Mouse (Mus musculus): ENCODE measurements around the gene Tmem121.
"Not testable (repeated sequence)": the region's sequence is repeated elsewhere in the genome, so short reads cannot be mapped to it uniquely, and the experiment has no call there.

Tmem121 gene

GRCm38 (mm10) chr12:113187584-113188295 is 2.0 kb downstream of the Tmem121 start:
- DNase-seq (ENCODE audit: low spot score), result peak; percentile 70

DNA sequence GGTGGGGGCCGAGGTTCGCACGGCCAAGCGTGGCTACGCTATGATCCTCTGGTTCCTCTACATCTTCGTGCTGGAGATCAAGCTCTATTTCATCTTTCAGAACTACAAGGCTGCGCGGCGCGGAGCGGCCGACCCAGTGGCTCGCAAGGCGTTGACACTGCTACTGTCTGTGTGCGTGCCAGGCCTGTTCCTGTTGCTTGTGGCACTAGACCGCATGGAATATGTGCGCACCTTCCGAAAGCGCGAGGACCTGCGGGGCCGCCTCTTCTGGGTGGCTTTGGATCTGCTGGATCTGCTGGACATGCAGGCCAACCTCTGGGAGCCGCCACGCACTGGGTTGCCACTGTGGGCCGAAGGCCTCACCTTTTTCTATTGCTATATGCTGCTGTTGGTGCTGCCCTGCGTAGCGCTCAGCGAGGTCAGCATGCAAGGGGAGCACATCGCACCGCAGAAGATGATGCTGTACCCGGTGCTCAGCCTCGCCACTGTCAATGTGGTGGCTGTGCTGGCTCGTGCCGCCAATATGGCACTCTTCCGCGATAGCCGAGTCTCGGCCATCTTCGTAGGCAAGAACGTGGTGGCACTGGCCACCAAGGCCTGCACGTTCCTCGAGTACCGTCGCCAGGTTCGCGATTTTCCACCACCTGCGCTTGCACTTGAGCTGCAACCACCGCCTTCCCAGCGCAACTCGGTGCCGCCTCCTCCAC is 2.8 kb downstream of the Tmem121 start:
- no peak for DNase-seq (ENCODE audit: low spot score)

DNA sequence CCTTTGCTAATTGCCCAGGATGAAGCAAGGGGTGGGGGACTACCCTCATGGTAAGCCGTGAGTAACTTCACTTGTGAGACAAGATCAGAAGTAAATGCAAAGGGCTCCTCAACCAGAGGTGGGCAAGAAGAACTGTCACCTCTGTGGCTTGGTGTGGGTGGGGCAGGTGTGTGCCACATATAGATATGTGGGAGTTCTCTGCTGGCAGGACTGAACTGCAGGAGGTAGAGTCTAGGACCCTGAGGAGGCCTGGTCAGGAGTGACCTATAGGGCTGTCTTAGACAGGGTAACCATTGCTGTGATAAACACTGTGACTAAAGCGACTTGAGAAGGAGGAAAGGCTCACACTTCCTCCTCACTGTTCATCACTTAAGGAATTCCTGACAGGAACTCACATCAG is 7.7 kb downstream of the Tmem121 start:
- DNase-seq (ENCODE audit: low spot score), result no peak

DNA sequence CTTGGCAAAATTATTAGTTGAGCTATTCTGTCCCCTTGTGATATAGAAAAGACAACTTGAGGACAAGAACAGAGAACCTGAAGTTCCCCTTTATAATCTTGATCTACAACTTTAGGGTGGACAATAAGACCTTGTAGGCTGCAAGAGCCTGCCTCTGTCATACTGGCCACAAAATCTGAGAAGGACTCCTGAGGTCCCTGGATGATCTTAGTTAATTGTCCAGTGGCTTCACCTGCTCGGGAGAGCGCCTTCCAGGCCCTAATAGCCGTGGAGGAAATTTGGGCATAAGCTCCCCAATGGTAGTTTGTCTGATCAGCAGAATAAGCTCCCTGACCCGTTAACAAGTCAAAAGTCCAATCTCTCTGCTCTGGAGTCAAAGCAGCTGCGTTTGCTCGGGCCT is 13.4 kb downstream of the Tmem121 start:
- not testable (repeated sequence) for DNase-seq (ENCODE audit: low spot score)

GRCm38 (mm10) chr12:113201301-113201700 is 15.6 kb downstream of the Tmem121 start:
- DNase-seq (ENCODE audit: low spot score), result no peak

DNA sequence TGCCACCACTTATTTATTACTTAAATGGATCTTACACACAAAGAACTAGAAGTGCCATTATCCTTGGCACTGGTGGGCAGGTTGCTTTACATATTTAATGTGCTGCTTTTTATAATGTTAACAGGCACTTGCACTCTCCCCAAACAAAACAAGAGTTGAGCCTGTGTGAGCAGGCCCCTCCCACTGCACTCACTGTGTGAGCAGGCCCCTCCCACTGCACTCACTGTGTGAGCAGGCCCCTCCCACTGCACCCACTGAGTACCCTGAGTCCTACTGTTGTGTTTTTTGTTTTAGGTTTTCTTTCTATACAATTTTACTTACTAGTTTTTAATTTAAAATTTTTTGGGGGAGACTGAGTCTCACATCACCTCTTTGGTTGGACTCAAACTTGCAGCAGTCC is 16.3 kb downstream of the Tmem121 start:
- no peak for DNase-seq (ENCODE audit: low spot score)

DNA sequence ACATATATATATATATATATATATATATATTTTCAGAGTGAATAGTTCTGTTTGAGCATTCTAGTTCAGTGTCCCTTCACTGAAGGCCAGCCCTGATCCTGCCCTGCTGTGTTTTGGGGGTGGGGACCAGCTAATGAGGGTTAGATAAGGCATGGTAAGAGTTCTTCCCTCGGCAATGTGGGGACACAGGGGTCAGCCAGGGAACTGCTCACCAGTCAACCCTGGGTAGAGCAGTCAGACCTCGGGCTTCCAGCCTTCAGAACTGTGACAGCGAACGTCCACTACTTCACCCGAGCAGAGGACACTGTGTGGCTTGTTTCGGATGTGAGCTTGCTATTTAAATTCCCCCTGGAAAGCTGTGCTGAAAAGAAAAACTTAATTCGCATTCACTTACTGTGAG is 17.8 kb downstream of the Tmem121 start:
- DNase-seq (ENCODE audit: low spot score), result no peak

DNA sequence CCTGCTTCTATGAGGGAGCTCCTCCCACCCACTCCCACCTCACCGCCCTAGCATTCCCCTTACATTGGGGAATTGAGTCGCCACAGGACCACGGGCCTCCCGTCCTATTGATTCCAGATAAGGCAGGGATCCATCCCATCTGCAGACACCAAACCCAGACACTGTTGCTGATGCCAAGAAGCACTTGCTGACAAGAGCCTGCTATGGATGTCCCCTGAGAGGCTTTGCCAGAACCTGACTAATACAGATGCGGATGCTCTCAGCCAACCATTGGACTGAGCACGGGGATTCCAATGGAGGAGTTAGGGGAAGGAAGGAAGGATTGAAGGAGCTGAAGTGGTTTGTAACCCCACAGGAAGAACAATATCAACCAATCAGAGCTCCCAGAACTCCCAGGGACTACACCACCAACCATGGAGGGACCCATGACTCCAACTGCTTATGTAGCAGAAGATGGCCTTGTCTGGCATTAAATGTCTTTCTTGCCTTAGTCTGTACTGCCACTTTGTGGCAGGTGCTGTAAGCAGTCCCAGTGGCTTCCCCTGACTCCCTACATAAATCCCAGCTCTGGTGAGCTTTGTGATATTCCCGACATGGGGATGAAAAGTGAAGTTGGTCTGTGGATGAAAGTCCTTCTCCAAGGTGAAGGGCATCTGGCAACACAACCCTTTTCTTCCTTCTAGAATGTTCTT is 19.7 kb downstream of the Tmem121 start:
- no peak for DNase-seq (ENCODE audit: low spot score)

- no peak for DNase-seq (ENCODE audit: low spot score)
Measured at GRCm38 (mm10) chr12:113207737-113208136, 22.0 kb downstream of the Tmem121 start.

- DNase-seq (ENCODE audit: low spot score), result no peak
Measured at GRCm38 (mm10) chr12:113210586-113211378, 25.1 kb downstream of the Tmem121 start.

DNA sequence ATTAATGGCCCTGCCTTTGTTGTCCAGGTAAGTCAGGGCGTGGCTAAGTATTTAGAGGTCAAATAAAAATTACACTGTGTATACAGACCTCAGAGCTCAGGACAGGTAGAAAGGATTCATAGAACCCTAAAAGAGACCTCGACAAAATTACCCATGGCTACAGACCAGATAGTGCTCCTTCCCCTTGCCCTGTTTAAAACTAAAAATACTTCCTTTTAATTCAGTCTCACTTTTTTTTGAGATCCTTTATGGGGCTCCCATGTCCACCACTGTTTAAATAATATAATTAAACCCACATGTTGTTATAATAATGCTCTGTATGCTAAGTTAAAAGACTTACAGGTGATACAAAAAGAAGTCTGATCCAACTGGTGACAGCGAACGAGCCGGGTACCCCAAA is 26.0 kb downstream of the Tmem121 start:
- no peak for DNase-seq (ENCODE audit: low spot score)

DNA sequence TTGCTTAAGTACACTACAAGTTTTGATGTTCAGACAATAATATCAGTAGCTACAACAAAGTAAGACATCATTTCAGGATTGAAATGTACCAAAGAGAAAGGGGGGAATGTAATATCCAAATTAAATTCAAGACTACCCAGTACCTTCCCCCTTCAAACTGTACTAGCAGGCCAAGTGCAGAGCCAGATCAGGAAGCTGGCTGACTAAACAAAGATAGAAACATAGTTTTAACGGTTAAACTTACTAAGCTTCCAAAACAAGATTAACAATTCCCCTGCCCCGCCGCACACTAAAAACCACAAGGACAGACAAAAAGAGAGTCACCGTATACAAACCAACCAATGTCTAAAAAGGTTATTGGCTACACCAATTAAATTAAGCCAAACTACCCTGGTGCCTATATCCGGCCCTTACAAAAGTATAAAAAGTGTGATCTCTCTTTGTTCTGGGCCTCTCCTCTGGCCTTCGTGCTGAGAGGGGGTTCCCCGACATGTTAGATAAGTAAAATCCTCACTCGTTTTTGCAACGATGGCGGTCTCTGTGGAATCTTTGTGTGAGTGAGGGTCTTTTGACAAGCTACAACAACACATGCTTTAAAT is 26.7 kb downstream of the Tmem121 start:
- DNase-seq (ENCODE audit: low spot score), result no peak

GRCm38 (mm10) chr12:113213226-113213625 is 27.5 kb downstream of the Tmem121 start:
- DNase-seq (ENCODE audit: low spot score), result no peak

GRCm38 (mm10) chr12:113214072-113214808 is 28.5 kb downstream of the Tmem121 start:
- DNase-seq (ENCODE audit: low spot score), result no peak

DNA sequence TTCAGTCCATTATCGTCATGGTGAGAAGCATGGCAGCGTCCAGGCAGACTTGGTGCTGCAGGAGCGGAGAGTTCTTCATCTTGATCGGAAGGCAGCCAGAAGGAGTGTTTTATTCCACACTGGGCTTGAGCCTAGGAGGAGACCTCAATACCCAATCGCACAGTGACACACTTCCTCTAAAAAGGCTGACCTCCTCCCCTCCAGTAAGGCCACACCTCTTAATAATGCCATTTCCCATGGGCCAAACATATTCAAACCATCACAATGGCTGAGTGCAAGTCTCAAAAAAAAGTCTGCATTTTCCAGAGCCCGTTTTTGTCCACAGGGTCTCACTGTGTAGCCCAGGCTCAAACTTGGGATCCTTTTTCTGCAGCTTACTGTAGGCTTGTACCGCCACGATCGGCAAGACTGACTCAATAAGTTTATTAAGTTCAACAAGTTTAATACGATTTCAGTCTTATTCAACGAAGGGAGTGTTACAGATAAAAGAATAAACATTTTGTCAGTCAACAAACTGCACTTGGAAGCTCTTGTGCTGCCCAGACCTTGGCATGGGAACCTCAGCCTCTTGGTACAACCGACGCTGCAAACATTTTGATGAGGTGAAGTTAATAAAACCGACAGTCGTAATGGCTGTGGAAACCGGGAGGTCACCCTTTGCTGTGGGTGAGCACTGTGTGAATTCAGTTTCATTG is 29.4 kb downstream of the Tmem121 start:
- DNase-seq (ENCODE audit: low spot score), result no peak

GRCm38 (mm10) chr12:113215667-113216346 is 30.1 kb downstream of the Tmem121 start:
- DNase-seq (ENCODE audit: low spot score), result peak; percentile 50

DNA sequence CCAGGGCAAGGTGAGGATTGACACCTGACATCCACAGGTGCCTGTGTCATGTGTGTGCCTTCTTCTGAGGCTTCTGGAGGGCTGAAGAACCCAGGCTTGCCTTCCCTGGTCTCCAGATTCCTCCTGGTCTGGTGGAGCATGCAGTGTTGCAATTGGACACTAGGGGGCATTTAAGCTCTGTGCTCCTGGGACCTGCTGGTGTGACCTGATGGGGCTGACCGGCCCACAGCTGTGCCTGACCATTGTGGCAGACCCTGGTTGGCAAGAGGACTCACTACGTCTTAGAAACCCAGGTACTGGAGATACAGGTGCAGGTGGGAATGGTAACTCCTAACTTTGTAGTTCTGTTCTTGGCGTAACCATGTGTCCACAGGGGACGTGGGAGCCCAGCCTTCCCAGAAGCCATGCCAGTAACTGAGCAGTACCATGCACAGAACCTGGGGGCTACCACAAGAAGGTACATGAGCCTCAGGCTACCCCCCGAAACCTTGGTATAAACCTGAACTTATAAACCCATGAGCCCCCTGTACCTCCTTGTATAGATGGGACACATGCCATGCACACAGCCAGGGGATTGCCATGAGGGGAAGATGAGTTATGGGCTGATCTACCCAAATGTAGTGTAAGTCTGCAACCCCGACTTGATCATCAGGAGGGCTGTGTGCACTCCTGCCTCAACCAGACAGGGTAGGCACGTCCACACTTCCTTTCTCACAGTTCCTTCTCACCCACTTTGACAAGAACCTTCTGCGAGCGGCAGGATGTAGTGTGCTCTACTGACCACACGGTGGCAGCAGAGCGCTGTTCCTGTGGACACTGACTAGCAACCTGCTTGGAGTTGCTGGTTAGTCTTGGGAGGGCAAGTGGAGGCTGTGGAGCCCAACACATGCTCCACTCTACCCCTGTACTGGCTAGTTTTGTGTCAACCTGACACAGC is 31.8 kb downstream of the Tmem121 start:
- DNase-seq (ENCODE audit: low spot score), result peak; percentile 50

DNA sequence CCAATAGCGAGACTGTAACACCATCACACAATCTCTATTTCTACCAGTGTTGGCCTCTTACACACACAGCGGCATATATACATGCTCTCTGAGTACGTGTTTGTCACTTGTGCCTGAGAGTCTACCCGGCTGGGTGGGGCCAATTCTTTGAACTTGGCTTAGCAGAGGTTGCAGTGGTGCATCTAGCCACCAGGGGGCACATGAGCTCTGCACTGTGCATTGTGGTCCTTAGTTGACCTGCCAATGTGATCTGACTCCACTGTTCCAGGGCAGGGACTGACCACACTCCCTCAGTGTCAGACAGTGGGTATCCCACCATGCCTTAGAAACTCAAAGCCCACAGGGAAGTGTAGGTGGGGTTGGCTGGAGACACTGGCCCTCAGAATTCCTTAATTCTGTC is 34.1 kb downstream of the Tmem121 start:
- peak; percentile 19 for DNase-seq (ENCODE audit: low spot score)

DNA sequence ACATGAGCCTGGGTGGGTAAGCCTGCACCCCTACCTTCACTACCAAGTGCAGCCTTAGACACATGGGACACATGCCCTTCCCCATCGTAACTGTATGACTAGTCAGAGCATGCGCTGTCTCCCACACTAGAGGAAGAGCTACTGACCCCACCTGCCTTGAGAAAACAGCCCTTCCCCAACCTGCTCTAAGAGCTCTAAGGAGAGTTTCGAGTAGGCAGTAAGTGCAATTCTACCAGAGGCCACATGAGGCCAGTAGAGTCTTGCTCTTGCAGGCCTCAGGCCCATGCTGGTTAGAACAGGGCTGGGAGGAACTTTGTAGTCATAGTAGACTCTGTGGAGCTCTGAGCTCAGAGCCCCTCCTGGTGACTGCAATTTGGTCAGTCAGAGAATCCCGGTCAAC is 34.7 kb downstream of the Tmem121 start:
- peak; percentile 48 for DNase-seq (ENCODE audit: low spot score)
